Mouse (Mus musculus) limb, embryonic 13.5 days (tissue): ENCODE data around the gene Gm30191. TPM values are rescaled to one million over a fixed set of nuclear protein-coding genes. Genes with fewer than 3 reads are reported as not detected.

Experiments
- ATAC-seq: fragments of 200-750 bp; cut with Nextera tagmentation; 2 replicates; pipeline ENCODE4 v1.8.0; 2017; ENCODE audit warnings: low read depth, moderate number of reproducible peaks, moderate TSS enrichment; ENCODE audit not compliant: low FRiP score
- H3K27ac ChIP-seq: fragments of 300-500 bp; sonication (generic); 2 replicates; pipeline ENCODE4 v1.5.1; 2015; ENCODE audit warnings: inconsistent platforms, mild to moderate bottlenecking, moderate library complexity
- H3K27me3 ChIP-seq: fragments of 300-500 bp; sonication (generic); 2 replicates; pipeline ENCODE4 v1.6.1; 2015; ENCODE audit warnings: mild to moderate bottlenecking, inconsistent platforms
- H3K36me3 ChIP-seq: fragments of 300-500 bp; sonication (generic); 2 replicates; pipeline ENCODE4 v1.6.1; 2015; ENCODE audit warnings: inconsistent platforms, mild to moderate bottlenecking, moderate library complexity
- H3K4me1 ChIP-seq: fragments of 300-500 bp; sonication (generic); 2 replicates; pipeline ENCODE4 v1.6.1; 2015; ENCODE audit warnings: inconsistent platforms
- H3K4me2 ChIP-seq: fragments of 300-500 bp; sonication (generic); replicated peaks from 2 replicates; pipeline ENCODE4 v1.6.1; 2015; ENCODE audit warnings: inconsistent platforms, mild to moderate bottlenecking, moderate library complexity
- H3K4me3 ChIP-seq: fragments of 300-500 bp; sonication (generic); 2 replicates; pipeline ENCODE4 v1.5.1; 2015; ENCODE audit warnings: moderate library complexity, mild to moderate bottlenecking, inconsistent platforms
- H3K9ac ChIP-seq: fragments of 300-500 bp; sonication (generic); 2 replicates; pipeline ENCODE4 v1.6.1; 2015; ENCODE audit warnings: mild to moderate bottlenecking, inconsistent platforms
- H3K9me3 ChIP-seq: fragments of 300-500 bp; sonication (generic); 2 replicates; pipeline ENCODE4 v1.6.1; 2016; ENCODE audit warnings: inconsistent platforms
- WGBS: fragments of 180-500 bp; shearing (Covaris S2); methylation state at CpG from one replicate; pipeline ENCODE4 v1.1.7; 2015; 5-methylcytosine and 5-hydroxymethylcytosine counted together
- polyA plus RNA-seq: library from polyadenylated mRNA; unstranded; fragments of >200 nt; fragmentation: Nextera tagmentation; extraction: Ambion mirVana; gene quantifications from 2 replicates; pipeline ENCODE4 v1.2.1, GENCODE M21; 2015

Gm30191 gene
- polyA plus RNA-seq: not detected in 2 replicates

GRCm38 (mm10) chr4:134246719-134247258 lies at the start of gene Gm30191:
Gene Gm30191 (plus strand): TSS chr4:134246935.
- peak within 1 kb of the TSS; percentile 87 for H3K9ac ChIP-seq

GRCm38 (mm10) chr4:134199371-134199770 lies 47.4 kb upstream of the Gm30191 start:
- Histone ChIP-seq H3K4me2 (no peak overlapping the region), H3K4me3 (no peak overlapping the region), H3K27ac (no peak overlapping the region), H3K36me3 (no peaks in the 10 kb centered on the region), H3K27me3 (no peaks in the 10 kb centered on the region), H3K4me1 (no peaks in the 10 kb centered on the region), H3K9ac (no peak overlapping the region), H3K9me3 (no peaks in the 10 kb centered on the region)
- WGBS: 83% methylated on average over 2 of the region's 2 CpGs
- ATAC-seq: no peak

More at GRCm38 (mm10) chr4:134246719-134247258, at the start of gene Gm30191:
- Histone ChIP-seq H3K36me3 (0 out of 2 replicates have a peak, but pooled peaks cover 4% of the 10 kb centered on the region), H3K4me1 (peaks cover 47% of the 10 kb centered on the region), H3K27me3 (peaks cover 57% of the 10 kb centered on the region), H3K4me3 (peak within 1 kb of the TSS; percentile 86), H3K27ac (no peak within 1 kb of the TSS), H3K9me3 (no peaks in the 10 kb centered on the region), H3K4me2 (peak within 1 kb of the TSS; percentile 90)
- 76% methylated on average over 7 of the region's 7 CpGs for WGBS
- ATAC-seq: no peak

GRCm38 (mm10) chr4:134202904-134203303 lies 43.8 kb upstream of the Gm30191 start, which contains the start of gene Gm7534:
Gene Gm7534 (minus strand): TSS chr4:134203004.
- Histone ChIP-seq H3K36me3 (no peaks in the 10 kb centered on the region), H3K4me2 (no peak within 1 kb of the TSS), H3K9ac (no peak within 1 kb of the TSS), H3K4me3 (no peak within 1 kb of the TSS), H3K4me1 (no peaks in the 10 kb centered on the region), H3K27me3 (no peaks in the 10 kb centered on the region), H3K9me3 (no peaks in the 10 kb centered on the region), H3K27ac (no peak within 1 kb of the TSS)
- ATAC-seq: no peak
- 89% methylated on average over 4 of the region's 4 CpGs for WGBS

- Histone ChIP-seq H3K9ac (no peak overlapping the region), H3K4me2 (no peak overlapping the region), H3K4me3 (no peak overlapping the region), H3K27me3 (no peaks in the 10 kb centered on the region), H3K4me1 (no peaks in the 10 kb centered on the region), H3K36me3 (no peaks in the 10 kb centered on the region), H3K9me3 (no peaks in the 10 kb centered on the region), H3K27ac (no peak overlapping the region)
- ATAC-seq: no peak
- WGBS: 82% methylated on average over 17 of the region's 17 CpGs
Observed at GRCm38 (mm10) chr4:134203340-134203896, 43.3 kb upstream of the Gm30191 start.

- Histone ChIP-seq H3K4me2 (no peak overlapping the region), H3K4me1 (no peaks in the 10 kb centered on the region), H3K27me3 (no peaks in the 10 kb centered on the region), H3K9ac (no peak overlapping the region), H3K9me3 (no peaks in the 10 kb centered on the region), H3K4me3 (no peak overlapping the region), H3K36me3 (no peaks in the 10 kb centered on the region), H3K27ac (no peak overlapping the region)
- no peak for ATAC-seq
- WGBS: 55% methylated on average over 6 of the region's 6 CpGs
Observed at GRCm38 (mm10) chr4:134206488-134207053, 40.2 kb upstream of the Gm30191 start.

- Histone ChIP-seq H3K9me3 (no peaks in the 10 kb centered on the region), H3K4me2 (no peak overlapping the region), H3K27me3 (no peaks in the 10 kb centered on the region), H3K36me3 (no peaks in the 10 kb centered on the region), H3K9ac (no peak overlapping the region), H3K27ac (no peak overlapping the region), H3K4me3 (no peak overlapping the region), H3K4me1 (no peaks in the 10 kb centered on the region)
- no peak for ATAC-seq
- WGBS: 63% methylated on average over 11 of the region's 11 CpGs
Observed at GRCm38 (mm10) chr4:134222793-134223600, 23.7 kb upstream of the Gm30191 start.

- H3K4me2 ChIP-seq: no peak within 1 kb of the TSS
- H3K27ac ChIP-seq: no peak within 1 kb of the TSS
- H3K4me1 ChIP-seq: no peaks in the 10 kb centered on the region
- H3K36me3 ChIP-seq: no peaks in the 10 kb centered on the region
- no peaks in the 10 kb centered on the region for H3K27me3 ChIP-seq
- no peak for ATAC-seq
- no peak within 1 kb of the TSS for H3K4me3 ChIP-seq
- WGBS: 65% methylated on average over 8 of the region's 8 CpGs
- H3K9me3 ChIP-seq: no peaks in the 10 kb centered on the region
- H3K9ac ChIP-seq: no peak within 1 kb of the TSS
Observed at GRCm38 (mm10) chr4:134227194-134227593, 19.5 kb upstream of the Gm30191 start, which contains the start of gene Catsper4. Gene Catsper4 (minus strand): TSS chr4:134227383.

- Histone ChIP-seq H3K4me2 (no peak overlapping the region), H3K9me3 (no peaks in the 10 kb centered on the region), H3K27me3 (0 out of 2 replicates have a peak, but pooled peaks cover 4% of the 10 kb centered on the region), H3K27ac (no peak overlapping the region), H3K9ac (no peak overlapping the region), H3K4me3 (no peak overlapping the region), H3K36me3 (no peaks in the 10 kb centered on the region), H3K4me1 (no peaks in the 10 kb centered on the region)
- WGBS: 30% methylated on average over 8 of the region's 8 CpGs
- no peak for ATAC-seq
Observed at GRCm38 (mm10) chr4:134230431-134230830, 16.3 kb upstream of the Gm30191 start.

- WGBS: 81% methylated on average over 5 of the region's 5 CpGs
- H3K9ac ChIP-seq: no peak overlapping the region
- no peak overlapping the region for H3K27ac ChIP-seq
- H3K27me3 ChIP-seq: peaks cover 45% of the 10 kb centered on the region
- H3K4me1 ChIP-seq: peaks cover 10% of the 10 kb centered on the region
- no peak for ATAC-seq
- H3K4me3 ChIP-seq: no peak overlapping the region
- H3K36me3 ChIP-seq: no peaks in the 10 kb centered on the region
- no peaks in the 10 kb centered on the region for H3K9me3 ChIP-seq
- H3K4me2 ChIP-seq: no peak overlapping the region
Observed at GRCm38 (mm10) chr4:134234876-134235275, 11.9 kb upstream of the Gm30191 start.

- Histone ChIP-seq H3K9me3 (no peaks in the 10 kb centered on the region), H3K9ac (peak overlapping the region; percentile 45), H3K4me3 (peak overlapping the region; percentile 34), H3K27ac (no peak overlapping the region), H3K36me3 (no peaks in the 10 kb centered on the region), H3K27me3 (peaks cover 45% of the 10 kb centered on the region), H3K4me2 (peak overlapping the region; percentile 56), H3K4me1 (peaks cover 10% of the 10 kb centered on the region)
- WGBS: 22% methylated on average over 19 of the region's 19 CpGs
- ATAC-seq: no peak
Observed at GRCm38 (mm10) chr4:134237582-134238278, 9.0 kb upstream of the Gm30191 start.

- 0 out of 2 replicates have a peak, but pooled peaks have one; percentile 32 for ATAC-seq
- Histone ChIP-seq H3K9ac (peak within 1 kb of the TSS; percentile 45), H3K27ac (no peak within 1 kb of the TSS), H3K9me3 (no peaks in the 10 kb centered on the region), H3K4me3 (peak within 1 kb of the TSS; percentile 34), H3K27me3 (peaks cover 45% of the 10 kb centered on the region), H3K4me2 (peak within 1 kb of the TSS; percentile 56), H3K4me1 (peaks cover 10% of the 10 kb centered on the region), H3K36me3 (no peaks in the 10 kb centered on the region)
- 2% methylated on average over 18 of the region's 18 CpGs for WGBS
Observed at GRCm38 (mm10) chr4:134238279-134238651, 8.5 kb upstream of the Gm30191 start, which contains the start of gene Cnksr1. Gene Cnksr1 (minus strand): TSS chr4:134238399.
